Mouse (Mus musculus): Measurements from ENCODE around the gene Fam205a2. TPM values are rescaled to one million over a fixed set of nuclear protein-coding genes. Genes with fewer than 3 reads are reported as not detected.
"Not testable (repeated sequence)": the region's sequence is repeated elsewhere in the genome, so short reads cannot be mapped to it uniquely, and the experiment has no call there.

Fam205a2 gene
- polyA plus RNA-seq (2015; fragmentation: Nextera tagmentation; extraction: Ambion mirVana), result not detected in 2 replicates

- not testable (repeated sequence) for H3K4me2 ChIP-seq (ENCODE audit: low read depth, low read length); H3K36me3 ChIP-seq (replicated peaks; ENCODE audit: insufficient read depth, low read length); H3K4me3 ChIP-seq (ENCODE audit: low read depth, low read length); H3K4me1 ChIP-seq (ENCODE audit: insufficient read depth); H3K9ac ChIP-seq (replicated peaks); H3K27me3 ChIP-seq (ENCODE audit: insufficient read depth, low read length); ATAC-seq; H3K27ac ChIP-seq (ENCODE audit: low read depth); DNase-seq; H3K9me3 ChIP-seq (ENCODE audit: low read length)
- no CpG with 5 or more reads among the region's 1 CpGs for WGBS (ENCODE audit: insufficient replicate concordance)
These were observed at the start of gene Fam205a2 for GRCm38 (mm10) chr4:42528075-42528474. Gene Fam205a2, minus strand, starts transcription at chr4:42528175.

Other genes with a start within 250 kb of the Fam205a2 start
- not detected in 2 replicates for gene Gm21953, start 233.9 kb downstream of the Fam205a2 start, polyA plus RNA-seq (2015; fragmentation: Nextera tagmentation; extraction: Ambion mirVana)
- gene Fam205a3, start 209.8 kb downstream of the Fam205a2 start, polyA plus RNA-seq (2015; fragmentation: Nextera tagmentation; extraction: Ambion mirVana), result not detected in 2 replicates
- not detected in 2 replicates for gene Gm21586, start 88.8 kb downstream of the Fam205a2 start, polyA plus RNA-seq (2015; fragmentation: Nextera tagmentation; extraction: Ambion mirVana)
- not detected in 2 replicates for gene Gm2163, start 61.4 kb downstream of the Fam205a2 start, polyA plus RNA-seq (2015; fragmentation: Nextera tagmentation; extraction: Ambion mirVana)
- gene Gm10591, start 84.0 kb upstream of the Fam205a2 start, polyA plus RNA-seq (2015; fragmentation: Nextera tagmentation; extraction: Ambion mirVana), result not detected in 2 replicates
- gene Gm2564, start 101.5 kb upstream of the Fam205a2 start, polyA plus RNA-seq (2015; fragmentation: Nextera tagmentation; extraction: Ambion mirVana), result not detected in 2 replicates
- gene Ccl27b, start 127.1 kb upstream of the Fam205a2 start, polyA plus RNA-seq (2015; fragmentation: Nextera tagmentation; extraction: Ambion mirVana), result not detected in 2 replicates
- not detected in 2 replicates for gene Il11ra2, start 133.7 kb upstream of the Fam205a2 start, polyA plus RNA-seq (2015; fragmentation: Nextera tagmentation; extraction: Ambion mirVana)
- gene 4930578G10Rik, start 207.4 kb upstream of the Fam205a2 start, polyA plus RNA-seq (2015; fragmentation: Nextera tagmentation; extraction: Ambion mirVana), result 0.19 TPM in 1 of 2 replicates, not detected in the other
- gene Ccl19, start 228.4 kb upstream of the Fam205a2 start, polyA plus RNA-seq (2015; fragmentation: Nextera tagmentation; extraction: Ambion mirVana), result not detected in 2 replicates
- gene Ccl21a, start 245.8 kb upstream of the Fam205a2 start, polyA plus RNA-seq (2015; fragmentation: Nextera tagmentation; extraction: Ambion mirVana), result 0.70 and 1.1 TPM in 2 replicates